Mouse (Mus musculus): ENCODE measurements around the gene Capns1. TPM values are rescaled to one million over a fixed set of nuclear protein-coding genes. Genes with fewer than 3 reads are reported as not detected.
A peak's percentile ranks its signal among the peaks of the same experiment; 100 is the strongest.

The Capns1 gene
- total and polyA plus RNA-seq, 3 experiments, result 31.7 to 354 TPM; not detected in 1

DNA sequence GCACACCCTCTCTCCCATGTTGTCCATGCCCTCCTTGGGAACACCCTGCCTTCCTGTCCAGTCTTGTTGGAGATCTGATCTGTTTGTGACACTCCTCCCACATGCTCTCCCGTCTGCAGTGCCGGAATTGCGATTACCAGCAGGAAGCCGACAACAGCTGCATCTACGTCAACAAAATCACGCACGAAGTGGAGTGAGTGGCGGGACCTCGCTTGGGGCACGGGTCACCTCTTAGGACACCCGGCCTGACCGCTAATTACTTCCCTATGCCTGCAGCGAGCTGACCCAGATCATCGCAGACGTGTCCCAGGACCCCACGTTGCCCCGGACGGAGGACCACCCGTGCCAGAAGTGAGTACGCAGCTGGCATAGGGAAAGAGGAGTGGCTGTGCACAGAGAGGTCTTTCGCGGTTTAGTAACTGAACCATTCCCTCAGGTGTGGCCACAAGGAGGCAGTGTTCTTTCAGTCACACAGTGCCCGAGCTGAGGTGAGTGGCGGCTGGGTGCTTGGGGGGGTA is 34.1 kb upstream of the Capns1 start:
- peaks cover 0 to 9% of the 10 kb centered on the region in 2 experiments; a peak in 1 of 4 replicates for H3K4me1 ChIP-seq (ENCODE audit: control insufficient read depth in 1 of 2, insufficient read depth in 2 of 2, low read length in 2 of 2)
- H3K79me2 ChIP-seq (ENCODE audit: control insufficient read depth, insufficient read depth, low read length, poor library complexity), result peaks cover 7% of the 10 kb centered on the region
- peak overlapping the region; percentile 74 for H3K9ac ChIP-seq (ENCODE audit: control insufficient read depth, low read depth, low read length, poor library complexity, severe bottlenecking)
- H3K9me3 ChIP-seq (replicated peaks; ENCODE audit: insufficient read depth, low read length), result no peaks in the 10 kb centered on the region
- H3K4me3 ChIP-seq (ENCODE audit: control insufficient read depth in 1 of 2, insufficient read depth in 1 of 2, low read depth in 2 of 2, low read length in 2 of 2), result peak overlapping the region; percentile 59 to 81
- no peaks in the 10 kb centered on the region for H3K36me3 ChIP-seq (ENCODE audit: control insufficient read depth in 1 of 2, insufficient read depth in 2 of 2, low read length in 2 of 2)
- no peak overlapping the region; the same call in 1 of the 2 replicates for H3K27ac ChIP-seq (ENCODE audit: control insufficient read depth, low read depth, low read length)
- TF ChIP-seq USF2 (IDR thresholded peaks at IDR 0.05; ENCODE audit: borderline replicate concordance in 1 of 2, insufficient read depth in 1 of 2, low read depth in 1 of 2, low read length in 2 of 2), result no peak
- no peak for TF ChIP-seq GATA1 (IDR thresholded peaks at IDR 0.05; ENCODE audit: low read depth, low read length)
- TF ChIP-seq ETS1 (IDR thresholded peaks at IDR 0.05; ENCODE audit: low read depth, low read length), result no peak
- TF ChIP-seq CTCF (IDR thresholded peaks at IDR 0.05 in 2 of 3, conservative IDR thresholded peaks at IDR 0.05 in 1 of 3; ENCODE audit: control insufficient read depth in 1 of 3, insufficient read depth in 1 of 3, low read depth in 2 of 3, low read length in 3 of 3, poor library complexity in 1 of 3, severe bottlenecking in 1 of 3), result peak; percentile 5 to 50 (median 26); a peak in 4 of 6 replicates
- TF ChIP-seq POLR2AphosphoS2 (IDR thresholded peaks at IDR 0.05; ENCODE audit: low read length), result no peak
- TF ChIP-seq MEF2A (IDR thresholded peaks at IDR 0.05; ENCODE audit: extremely low read depth, insufficient replicate concordance, low read depth, low read length, poor library complexity, severe bottlenecking), result no peak
- DNase-seq (ENCODE audit: low read depth, low spot score), result peak; percentile 41
- H3K27me3 ChIP-seq (ENCODE audit: control insufficient read depth in 1 of 2, insufficient read depth in 2 of 2, low read length in 2 of 2), result no peaks in the 10 kb centered on the region

- H3K27me3 ChIP-seq (ENCODE audit: control insufficient read depth in 1 of 2, insufficient read depth in 2 of 2, low read length in 2 of 2), result no peaks in the 10 kb centered on the region
- peaks cover 0 to 9% of the 10 kb centered on the region in 2 experiments; a peak in 1 of 4 replicates for H3K4me1 ChIP-seq (ENCODE audit: control insufficient read depth in 1 of 2, insufficient read depth in 2 of 2, low read length in 2 of 2)
- peak within 1 kb of the TSS; percentile 83 for H3K9ac ChIP-seq (ENCODE audit: control insufficient read depth, low read depth, low read length, poor library complexity, severe bottlenecking)
- H3K4me3 ChIP-seq (ENCODE audit: control insufficient read depth in 1 of 2, insufficient read depth in 1 of 2, low read depth in 2 of 2, low read length in 2 of 2), result peak within 1 kb of the TSS; percentile 74 to 81
- peak within 1 kb of the TSS; percentile 86 for H3K27ac ChIP-seq (ENCODE audit: control insufficient read depth, low read depth, low read length)
- peak; percentile 99 for DNase-seq (ENCODE audit: low read depth, low spot score)
- peaks cover 7% of the 10 kb centered on the region for H3K79me2 ChIP-seq (ENCODE audit: control insufficient read depth, insufficient read depth, low read length, poor library complexity)
- no peaks in the 10 kb centered on the region for H3K36me3 ChIP-seq (ENCODE audit: control insufficient read depth in 1 of 2, insufficient read depth in 2 of 2, low read length in 2 of 2)
- H3K9me3 ChIP-seq (replicated peaks; ENCODE audit: insufficient read depth, low read length), result no peaks in the 10 kb centered on the region
- TF ChIP-seq MAX (IDR thresholded peaks at IDR 0.05; ENCODE audit: low read length), result peak; percentile 72
- peak; percentile 84 for TF ChIP-seq HCFC1 (IDR thresholded peaks at IDR 0.05; ENCODE audit: low read depth, low read length)
- TF ChIP-seq GABPA (IDR thresholded peaks at IDR 0.05; ENCODE audit: low read depth, low read length), result no peak
- no peak for TF ChIP-seq RAD21 (IDR thresholded peaks at IDR 0.05; ENCODE audit: low read depth, low read length)
- TF ChIP-seq KAT2A (conservative IDR thresholded peaks at IDR 0.05; ENCODE audit: low read depth, low read length), result peak; percentile 44; the same call in 1 of the 2 replicates
- peak; percentile 59; the same call in 1 of the 2 replicates for TF ChIP-seq E2F4 (IDR thresholded peaks at IDR 0.05; ENCODE audit: borderline replicate concordance, low read depth, low read length)
- peak; percentile 27 for TF ChIP-seq MXI1 (IDR thresholded peaks at IDR 0.05; ENCODE audit: low read depth, low read length)
- TF ChIP-seq EP300 (IDR thresholded peaks at IDR 0.05; ENCODE audit: low read depth in 1 of 2, low read length in 2 of 2), result no peak
- peak; percentile 97 for TF ChIP-seq ZNF384 (IDR thresholded peaks at IDR 0.05; ENCODE audit: low read depth, low read length)
- TF ChIP-seq MEF2A (IDR thresholded peaks at IDR 0.05; ENCODE audit: extremely low read depth, insufficient replicate concordance, low read depth, low read length, poor library complexity, severe bottlenecking), result no peak
- TF ChIP-seq MAZ (IDR thresholded peaks at IDR 0.05; ENCODE audit: low read depth, low read length), result peak; percentile 54; the same call in 1 of the 2 replicates
- 0 out of 2 replicates have a peak, but pooled peaks have one; percentile 43 for TF ChIP-seq TBP (IDR thresholded peaks at IDR 0.05; ENCODE audit: low read depth, low read length)
- peak; percentile 32; the same call in 1 of the 2 replicates for TF ChIP-seq TCF12 (IDR thresholded peaks at IDR 0.05; ENCODE audit: low read depth, low read length)
- no peak for TF ChIP-seq POLR2AphosphoS5 (IDR thresholded peaks at IDR 0.05; ENCODE audit: borderline replicate concordance, low read depth, low read length)
- TF ChIP-seq ELF1 (IDR thresholded peaks at IDR 0.05; ENCODE audit: low read depth, low read length), result peak; percentile 66
- TF ChIP-seq NELFE (IDR thresholded peaks at IDR 0.05; ENCODE audit: low read depth, low read length), result peak; percentile 63
- no peak; the same call in 1 of the 2 replicates for TF ChIP-seq ETS1 (IDR thresholded peaks at IDR 0.05; ENCODE audit: low read depth, low read length)
- TF ChIP-seq ZC3H11A (IDR thresholded peaks at IDR 0.05; ENCODE audit: low read depth, low read length), result no peak
- peak; percentile 58 for TF ChIP-seq CHD2 (IDR thresholded peaks at IDR 0.05; ENCODE audit: low read length)
- TF ChIP-seq SIN3A (IDR thresholded peaks at IDR 0.05; ENCODE audit: low read length), result peak; percentile 68
- TF ChIP-seq USF1 (IDR thresholded peaks at IDR 0.05; ENCODE audit: low read depth, low read length), result 0 out of 2 replicates have a peak, but pooled peaks have one; percentile 31
- TF ChIP-seq MYC (IDR thresholded peaks at IDR 0.05; ENCODE audit: low read depth, low read length), result peak; percentile 39; the same call in 1 of the 2 replicates
- TF ChIP-seq ZMIZ1 (IDR thresholded peaks at IDR 0.05; ENCODE audit: low read depth, low read length), result peak; percentile 58
- peak; percentile 90 for TF ChIP-seq NRF1 (IDR thresholded peaks at IDR 0.05; ENCODE audit: insufficient read depth, low read depth, low read length, poor library complexity, severe bottlenecking)
Observed at GRCm38 (mm10) chr7:30231669-30232454, 33.3 kb upstream of the Capns1 start, which contains the start of the genes Polr2i and Tbcb. Gene Polr2i (plus strand): TSS chr7:30231948. Gene Tbcb (minus strand): TSS chr7:30232272.
